Comparison of ENCODE assay signal across 9 mouse cellular contexts in genomic region chr7:143106062-143106461, GRCm38 (mm10). TPM values are rescaled to one million over a fixed set of nuclear protein-coding genes. Genes with fewer than 3 reads are reported as not detected.
DNase-seq lines count a peak whose midpoint lies in the region; ATAC-seq lines count a peak whose summit lies in the region.
"Had no signal": no experiment of that assay in that cellular context is flagged by ENCODE, and none has a peak within 500 bp of the region (broad histone marks: within the 10 kb centered on the region; RNA-seq: fewer than 3 reads in every experiment).

Kcnq1 (plus strand) TSS chr7:143106362.

- no peak for ATAC-seq in megakaryocyte, adult 5-6 weeks (ENCODE audit: poor library complexity, severe bottlenecking)
- ATAC-seq in heart, embryonic 13.5 days (ENCODE audit: extremely low read depth, insufficient number of reproducible peaks, low FRiP score, low TSS enrichment), result no peak
- no peak for ATAC-seq in limb, embryonic 12.5 days (ENCODE audit: insufficient number of reproducible peaks, insufficient read depth, low FRiP score, low TSS enrichment, low read depth)
- no peak for ATAC-seq in stomach, embryonic 14.5 days (ENCODE audit: insufficient number of reproducible peaks, insufficient read depth, low FRiP score, low read depth)

- H3K4me2 ChIP-seq in heart, embryonic 13.5 days, result peak within 1 kb of the TSS; percentile 88
- peak within 1 kb of the TSS; percentile 75 for H3K4me2 ChIP-seq in limb, embryonic 12.5 days
- peak within 1 kb of the TSS; percentile 77 for H3K4me2 ChIP-seq in stomach, embryonic 14.5 days (replicated peaks; ENCODE audit: low read depth, low read length)

- intact Hi-C loops in left cerebral cortex, postnatal 25 days (cut with DNase I), result no loop called here

- H3K9ac ChIP-seq in heart, embryonic 13.5 days, result peak within 1 kb of the TSS; percentile 85
- peak within 1 kb of the TSS; percentile 46 for H3K9ac ChIP-seq in limb, embryonic 12.5 days (replicated peaks)
- H3K9ac ChIP-seq in stomach, embryonic 14.5 days (replicated peaks; ENCODE audit: low read depth, low read length), result peak within 1 kb of the TSS; percentile 30; the same call in 1 of the 2 replicates

- no peaks in the 10 kb centered on the region for H3K36me3 ChIP-seq in megakaryocyte, embryonic 14.5 days (replicated peaks; ENCODE audit: low read length)
- no peaks in the 10 kb centered on the region for H3K36me3 ChIP-seq in heart, embryonic 13.5 days
- no peaks in the 10 kb centered on the region for H3K36me3 ChIP-seq in limb, embryonic 12.5 days
- no peaks in the 10 kb centered on the region for H3K36me3 ChIP-seq in stomach, embryonic 14.5 days (ENCODE audit: control insufficient read depth, insufficient read depth, low read length)

- 0 out of 2 replicates have a peak, but pooled peaks cover 3% of the 10 kb centered on the region for H3K9me3 ChIP-seq in megakaryocyte, embryonic 14.5 days
- H3K9me3 ChIP-seq in heart, embryonic 13.5 days, result 0 out of 2 replicates have a peak, but pooled peaks cover 3% of the 10 kb centered on the region
- no peaks in the 10 kb centered on the region for H3K9me3 ChIP-seq in limb, embryonic 12.5 days
- H3K9me3 ChIP-seq in stomach, embryonic 14.5 days (ENCODE audit: control insufficient read depth, low read depth, low read length), result no peaks in the 10 kb centered on the region

- H3K4me1 ChIP-seq in megakaryocyte, embryonic 14.5 days, result peaks cover 7% of the 10 kb centered on the region
- H3K4me1 ChIP-seq in heart, embryonic 13.5 days, result peaks cover 48% of the 10 kb centered on the region
- peaks cover 15% of the 10 kb centered on the region for H3K4me1 ChIP-seq in limb, embryonic 12.5 days (replicated peaks)
- peaks cover 10% of the 10 kb centered on the region; the same call in 1 of the 2 replicates for H3K4me1 ChIP-seq in stomach, embryonic 14.5 days (ENCODE audit: control insufficient read depth, insufficient read depth, low read length)

- no peak for DNase-seq in gastrocnemius, postnatal 4 days (ENCODE audit: low spot score in 2 of 2)
- no peak for DNase-seq in gastrocnemius, postnatal 25 days
- no peak for DNase-seq in left cerebral cortex, postnatal 25 days (ENCODE audit: low spot score in 2 of 2)

- 69% methylated on average over 4 of the region's 4 CpGs for WGBS in heart, embryonic 13.5 days
- WGBS in limb, embryonic 12.5 days, result 70% methylated on average over 4 of the region's 4 CpGs
- WGBS in stomach, embryonic 14.5 days, result 72% methylated on average over 4 of the region's 4 CpGs

- peak within 1 kb of the TSS; percentile 69 for H3K4me3 ChIP-seq in megakaryocyte, embryonic 14.5 days (replicated peaks)
- peak within 1 kb of the TSS; percentile 66 for H3K4me3 ChIP-seq in heart, embryonic 13.5 days
- H3K4me3 ChIP-seq in limb, embryonic 12.5 days (replicated peaks), result peak within 1 kb of the TSS; percentile 42
- peak within 1 kb of the TSS; percentile 38 for H3K4me3 ChIP-seq in stomach, embryonic 14.5 days (ENCODE audit: low read depth, low read length)
- H3K4me3 ChIP-seq: myocyte had no signal

- H3K27ac ChIP-seq in heart, embryonic 13.5 days (replicated peaks), result peak within 1 kb of the TSS; percentile 98; the same call in 1 of the 2 replicates
- no peak within 1 kb of the TSS for H3K27ac ChIP-seq in limb, embryonic 12.5 days
- no peak within 1 kb of the TSS for H3K27ac ChIP-seq in stomach, embryonic 14.5 days (ENCODE audit: low read length)

- peaks cover 96% of the 10 kb centered on the region for H3K27me3 ChIP-seq in megakaryocyte, embryonic 14.5 days (replicated peaks)
- H3K27me3 ChIP-seq in heart, embryonic 13.5 days (replicated peaks), result peaks cover 78% of the 10 kb centered on the region
- H3K27me3 ChIP-seq in limb, embryonic 12.5 days, result peaks cover 75% of the 10 kb centered on the region
- peaks cover 22% of the 10 kb centered on the region for H3K27me3 ChIP-seq in stomach, embryonic 14.5 days (ENCODE audit: control insufficient read depth, insufficient read depth, low read length)

RNA-seq across cellular contexts. Expression of gene Kcnq1, which starts in this region (rescaled TPM):
- polyA plus RNA-seq in megakaryocyte, embryonic 14.5 days (2012; ENCODE audit: insufficient read depth, low replicate concordance), result not detected in 2 replicates
- not detected in 2 replicates for total RNA-seq in megakaryocyte, adult 5-6 weeks (2015)
- not detected in 2 replicates for total RNA-seq in megakaryocyte, adult 5-6 weeks (2017)
- polyA plus RNA-seq in heart, embryonic 13.5 days (2015; fragmentation: Nextera tagmentation; extraction: Ambion mirVana), result 15.0 and 15.6 TPM in 2 replicates
- polyA plus RNA-seq in limb, embryonic 12.5 days (2016; fragmentation: Nextera tagmentation; extraction: Ambion mirVana), result 0.94 and 1.8 TPM in 2 replicates
- 4.2 and 6.0 TPM in 2 replicates for polyA plus RNA-seq in stomach, embryonic 14.5 days (2014; fragmentation: Nextera tagmentation; extraction: Ambion mirVana)
- total RNA-seq in gastrocnemius, postnatal 4 days (2021), result 1 to 10 TPM; 6.0 to 7.7 TPM
- under 1 TPM; 0.33 to 0.80 TPM for total RNA-seq in gastrocnemius, postnatal 25 days (2021)
- total RNA-seq in left cerebral cortex, postnatal 25 days (2021), result 1 to 10 TPM in 1 of 2 experiments, under 1 TPM in 1; 0.53 to 1.4 TPM

Comparison
In these comparisons a context has a peak if more than half of its experiments do, and no peak if none do; other contexts are left out.
1. H3K9ac ChIP-seq: peak in every context shown above with its lines; median percentile 85 in heart, embryonic 13.5 days; 46 in limb, embryonic 12.5 days; 30 in stomach, embryonic 14.5 days.